Mouse (Mus musculus): ENCODE results near the gene Zfp455. TPM values are rescaled to one million over a fixed set of nuclear protein-coding genes. Genes with fewer than 3 reads are reported as not detected.
"Not testable (repeated sequence)": the region's sequence is repeated elsewhere in the genome, so short reads cannot be mapped to it uniquely, and the experiment has no call there.

Gene Zfp455
- total RNA-seq (2018; cell fraction: chromatin; rRNA removed) = 1 to 10 TPM in 24 of 26 experiments, under 1 TPM in 2; 0.81 to 7.1 (median 2.1) TPM
- total RNA-seq (2018; cell fraction: cytosol; rRNA removed) = 1 to 10 TPM; 1.4 to 8.2 (median 5.6) TPM
- 10 to 100 TPM in 3 of 26 experiments, 1 to 10 TPM in 23; 1.0 to 12.1 (median 3.4) TPM for total RNA-seq (2018; cell fraction: nucleus; rRNA removed)
- 4.4 to 6.6 TPM (median 5.4 TPM) in 3 replicates for polyA plus RNA-seq (2018)

GRCm38 (mm10) chr13:67194340-67194894 lies at the start of gene Zfp455:
Gene Zfp455, plus strand, starts transcription at chr13:67194506.
- peak within 1 kb of the TSS; percentile 71 for H3K27ac ChIP-seq
- peaks cover 12% of the 10 kb centered on the region; the same call in 1 of the 2 replicates for H3K79me2 ChIP-seq (ENCODE audit: inconsistent target)
- no peaks in the 10 kb centered on the region for H3K36me3 ChIP-seq (ENCODE audit: inconsistent target)
- 3% methylated on average over 13 of the region's 13 CpGs for WGBS (ENCODE audit: missing documents)
- H3K4me3 ChIP-seq (ENCODE audit: inconsistent target) = peak within 1 kb of the TSS; percentile 92

GRCm38 (mm10) chr13:67166122-67166521 lies 28.2 kb upstream of the Zfp455 start:
- H3K36me3 ChIP-seq (ENCODE audit: inconsistent target); H3K4me3 ChIP-seq (ENCODE audit: inconsistent target); H3K79me2 ChIP-seq (ENCODE audit: inconsistent target); H3K27ac ChIP-seq: not testable (repeated sequence)
- WGBS (ENCODE audit: missing documents) = 29% methylated on average over 4 of the region's 4 CpGs

GRCm38 (mm10) chr13:67172991-67173722 lies 21.1 kb upstream of the Zfp455 start, which contains the start of gene Rsl1:
Gene Rsl1, plus strand, starts transcription at chr13:67173182.
- peaks cover 12% of the 10 kb centered on the region; the same call in 1 of the 2 replicates for H3K36me3 ChIP-seq (ENCODE audit: inconsistent target)
- WGBS (ENCODE audit: missing documents) = under 1% methylated on average over 17 of the region's 17 CpGs
- H3K79me2 ChIP-seq (ENCODE audit: inconsistent target) = peaks cover 23% of the 10 kb centered on the region; the same call in 1 of the 2 replicates
- H3K27ac ChIP-seq = peak within 1 kb of the TSS; percentile 52
- peak within 1 kb of the TSS; percentile 73 for H3K4me3 ChIP-seq (ENCODE audit: inconsistent target)

DNA sequence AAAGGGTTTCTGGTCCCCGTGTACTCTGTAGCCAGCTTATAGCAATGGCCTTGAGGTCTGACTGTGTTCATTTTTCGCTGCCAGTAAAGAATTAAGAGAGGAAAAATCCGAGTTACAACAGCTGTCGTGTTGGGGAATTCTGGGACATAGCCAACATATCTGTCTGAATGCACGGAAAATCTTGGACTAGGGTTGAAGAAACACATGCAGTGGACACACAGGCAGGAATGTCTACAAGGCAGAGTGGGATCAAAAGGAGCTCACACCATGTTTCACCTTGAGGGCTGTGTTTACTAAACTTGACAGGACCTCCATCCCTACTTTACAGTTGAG lies 20.6 kb upstream of the Zfp455 start:
- peak overlapping the region; percentile 73 for H3K4me3 ChIP-seq (ENCODE audit: inconsistent target)
- 44% methylated on average over 5 of the region's 5 CpGs for WGBS (ENCODE audit: missing documents)
- peaks cover 17% of the 10 kb centered on the region; the same call in 1 of the 2 replicates for H3K36me3 ChIP-seq (ENCODE audit: inconsistent target)
- H3K79me2 ChIP-seq (ENCODE audit: inconsistent target) = peaks cover 23% of the 10 kb centered on the region; the same call in 1 of the 2 replicates
- H3K27ac ChIP-seq = no peak overlapping the region

DNA sequence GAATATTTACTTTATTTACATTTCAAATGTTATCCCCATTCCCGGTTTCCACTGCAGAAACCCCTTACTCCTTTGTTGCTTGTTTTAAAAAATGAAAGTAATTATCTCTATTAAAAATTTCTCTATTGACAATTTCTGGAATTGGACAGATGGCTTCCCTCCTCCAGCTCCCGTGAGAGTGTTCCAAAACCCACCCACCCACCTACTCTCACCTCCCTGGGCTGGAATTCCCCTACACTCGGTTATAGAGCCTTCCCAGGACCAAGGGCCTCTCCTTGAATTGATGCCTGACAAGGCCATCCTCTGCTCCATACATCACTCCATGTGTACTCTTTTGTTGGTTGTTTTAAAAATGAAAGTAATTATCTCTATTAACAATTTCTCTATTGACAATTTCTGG lies 7.3 kb downstream of the Zfp455 start:
- no peak overlapping the region for H3K4me3 ChIP-seq (ENCODE audit: inconsistent target)
- H3K27ac ChIP-seq = no peak overlapping the region
- H3K79me2 ChIP-seq (ENCODE audit: inconsistent target) = no peaks in the 10 kb centered on the region
- WGBS (ENCODE audit: missing documents) = 97% methylated on average over 3 of the region's 3 CpGs
- peaks cover 34% of the 10 kb centered on the region; the same call in 1 of the 2 replicates for H3K36me3 ChIP-seq (ENCODE audit: inconsistent target)

DNA sequence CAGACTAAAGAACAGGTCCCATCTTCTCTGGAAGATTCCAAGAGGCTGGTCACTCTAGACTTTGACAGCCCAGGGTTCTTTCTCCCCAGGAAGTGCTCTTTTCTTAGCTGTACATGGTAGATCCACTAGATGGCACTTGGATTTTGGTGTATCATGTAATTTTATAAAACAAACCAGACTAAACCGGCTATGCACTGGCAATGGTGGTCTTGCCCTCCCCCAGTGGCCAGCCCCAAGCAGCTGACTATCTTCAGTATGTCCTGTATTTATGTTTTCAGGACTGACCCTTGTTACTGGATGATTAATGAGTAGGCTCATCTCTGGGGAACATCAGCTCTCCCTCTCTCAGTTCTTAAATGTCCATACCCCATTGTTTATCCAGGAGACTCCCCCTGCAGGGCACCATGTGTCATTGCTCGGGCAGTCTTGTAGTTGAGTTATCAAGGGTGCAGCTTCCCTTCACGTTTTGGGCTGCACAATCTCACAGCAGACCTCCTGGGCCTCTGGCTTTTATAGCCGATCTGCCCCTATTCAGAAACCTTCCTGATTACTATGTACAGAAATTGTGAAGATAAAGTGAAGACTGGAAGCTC lies 19.8 kb downstream of the Zfp455 start:
- Histone ChIP-seq H3K27ac (no peak overlapping the region), H3K36me3 (ENCODE audit: inconsistent target) (no peaks in the 10 kb centered on the region), H3K4me3 (ENCODE audit: inconsistent target) (no peak overlapping the region), H3K79me2 (ENCODE audit: inconsistent target) (no peaks in the 10 kb centered on the region)
- 69% methylated on average over 4 of the region's 4 CpGs for WGBS (ENCODE audit: missing documents)

Other genes starting within 250 kb of the Zfp455 start
- gene Zfp712, start 133.3 kb upstream of the Zfp455 start, polyA plus RNA-seq (2018) = 0.75 to 2.1 TPM (median 1.5 TPM) in 3 replicates
- gene Zfp708, start 96.5 kb upstream of the Zfp455 start, polyA plus RNA-seq (2018) = 1.1 to 2.6 TPM (median 1.2 TPM) in 3 replicates
- 1.6 to 4.1 TPM (median 1.7 TPM) in 3 replicates for gene Gm28557, start 85.9 kb upstream of the Zfp455 start, polyA plus RNA-seq (2018)
- gene Rslcan18, start 78.2 kb upstream of the Zfp455 start, polyA plus RNA-seq (2018) = 0.95 to 1.3 TPM (median 1.1 TPM) in 3 replicates
- 1.9 to 4.9 TPM (median 2.7 TPM) in 3 replicates for gene Zfp759, start 72.8 kb upstream of the Zfp455 start, polyA plus RNA-seq (2018)
- 6.0 to 10.7 TPM (median 8.7 TPM) in 3 replicates for gene Rsl1, start 21.3 kb upstream of the Zfp455 start, polyA plus RNA-seq (2018)
- 1.3 to 2.5 TPM (median 1.3 TPM) in 3 replicates for gene Zfp458, start 84.0 kb downstream of the Zfp455 start, polyA plus RNA-seq (2018)
- not detected in 3 replicates for gene Zfp457, start 112.0 kb downstream of the Zfp455 start, polyA plus RNA-seq (2018)
- gene Zfp595, start 138.1 kb downstream of the Zfp455 start, polyA plus RNA-seq (2018) = 2.8 to 5.1 TPM (median 3.8 TPM) in 3 replicates
- gene Gm28044, start 166.0 kb downstream of the Zfp455 start, polyA plus RNA-seq (2018) = not detected in 3 replicates
- 2.7 to 4.7 TPM (median 4.4 TPM) in 3 replicates for gene Zfp953, start 166.1 kb downstream of the Zfp455 start, polyA plus RNA-seq (2018)
- 0.44 to 0.63 TPM in 2 of 3 replicates, not detected in the other for gene Gm28041, start 181.2 kb downstream of the Zfp455 start, polyA plus RNA-seq (2018)
- 2.0 to 3.9 TPM (median 3.4 TPM) in 3 replicates for gene Zfp456, start 181.3 kb downstream of the Zfp455 start, polyA plus RNA-seq (2018)
- 6.7 to 16.2 TPM (median 12.5 TPM) in 3 replicates for gene Zfp429, start 205.3 kb downstream of the Zfp455 start, polyA plus RNA-seq (2018)
- 0.06 to 0.61 TPM (median 0.37 TPM) in 3 replicates for gene Zfp459, start 226.9 kb downstream of the Zfp455 start, polyA plus RNA-seq (2018)

All from macrophage (primary cell).